Mouse (Mus musculus): ENCODE data around the gene Slc23a3.

Gene Slc23a3

GRCm38 (mm10) chr1:75133421-75134207 lies at the start of gene Slc23a3:
Gene Slc23a3, minus strand, starts transcription at chr1:75133890.
- DNase-seq (ENCODE audit: low spot score in 2 of 2) = no peak

GRCm38 (mm10) chr1:75182160-75182559 lies 48.5 kb upstream of the Slc23a3 start:
- DNase-seq (ENCODE audit: low spot score in 2 of 2) = no peak

- no peak for DNase-seq (ENCODE audit: low spot score in 2 of 2)
Measured at GRCm38 (mm10) chr1:75181377-75181870, 47.7 kb upstream of the Slc23a3 start.

GRCm38 (mm10) chr1:75180741-75181140 lies 47.1 kb upstream of the Slc23a3 start:
- DNase-seq (ENCODE audit: low spot score in 2 of 2) = no peak

- DNase-seq (ENCODE audit: low spot score in 2 of 2) = peak; percentile 86 to 95
Measured at GRCm38 (mm10) chr1:75180105-75180590, 46.5 kb upstream of the Slc23a3 start, which contains the start of gene Abcb6. Gene Abcb6, minus strand, starts transcription at chr1:75180392.

- DNase-seq (ENCODE audit: low spot score in 2 of 2) = peak; percentile 68 to 69
Measured at GRCm38 (mm10) chr1:75179334-75180104, 45.8 kb upstream of the Slc23a3 start.

- peak; percentile 99 for DNase-seq (ENCODE audit: low spot score in 2 of 2)
Measured at GRCm38 (mm10) chr1:75168472-75169464, 35.1 kb upstream of the Slc23a3 start, which contains the start of gene Zfand2b. Gene Zfand2b, plus strand, starts transcription at chr1:75168646.

- no peak for DNase-seq (ENCODE audit: low spot score in 2 of 2)
Measured at GRCm38 (mm10) chr1:75168093-75168471, 34.4 kb upstream of the Slc23a3 start.

GRCm38 (mm10) chr1:75160256-75160617 lies 26.5 kb upstream of the Slc23a3 start:
- no peak for DNase-seq (ENCODE audit: low spot score in 2 of 2)

- DNase-seq (ENCODE audit: low spot score in 2 of 2) = no peak
Measured at GRCm38 (mm10) chr1:75159540-75160255, 26.0 kb upstream of the Slc23a3 start.

- DNase-seq (ENCODE audit: low spot score in 2 of 2) = no peak
Measured at GRCm38 (mm10) chr1:75158990-75159389, 25.3 kb upstream of the Slc23a3 start.

- DNase-seq (ENCODE audit: low spot score in 2 of 2) = no peak
Measured at GRCm38 (mm10) chr1:75155837-75156236, 22.1 kb upstream of the Slc23a3 start.

GRCm38 (mm10) chr1:75148727-75149126 lies 15.0 kb upstream of the Slc23a3 start:
- no peak for DNase-seq (ENCODE audit: low spot score in 2 of 2)

- no peak for DNase-seq (ENCODE audit: low spot score in 2 of 2)
Measured at GRCm38 (mm10) chr1:75147411-75148135, 13.9 kb upstream of the Slc23a3 start.

GRCm38 (mm10) chr1:75145589-75145988 lies 11.9 kb upstream of the Slc23a3 start:
- no peak for DNase-seq (ENCODE audit: low spot score in 2 of 2)

GRCm38 (mm10) chr1:75142301-75143261 lies 8.9 kb upstream of the Slc23a3 start, which contains the start of the genes Cnppd1 and Retreg2:
Gene Cnppd1, minus strand, starts transcription at chr1:75142711.
Gene Retreg2, plus strand, starts transcription at chr1:75142778.
- peak; percentile 98 for DNase-seq (ENCODE audit: low spot score in 2 of 2)

GRCm38 (mm10) chr1:75141486-75142190 lies 7.9 kb upstream of the Slc23a3 start:
- peak; percentile 85 to 87 for DNase-seq (ENCODE audit: low spot score in 2 of 2)
